Mouse (Mus musculus) cortical plate, adult 2 months (tissue): Measurements from ENCODE around the gene Fyb. TPM values are rescaled to one million over a fixed set of nuclear protein-coding genes. Genes with fewer than 3 reads are reported as not detected.

Experiments
- H3K27ac ChIP-seq: fragments of 200-500 bp; 2 replicates; pipeline ENCODE4 v1.5.1; 2012; ENCODE audit warnings: low read length, control low read depth, inconsistent platforms; ENCODE audit not compliant: insufficient read depth
- H3K4me1 ChIP-seq: fragments of 200-500 bp; 2 replicates; pipeline ENCODE4 v1.6.1; 2011; ENCODE audit warnings: low read length; ENCODE audit not compliant: control insufficient read depth, insufficient read depth
- H3K4me3 ChIP-seq: fragments of 200-500 bp; 2 replicates; pipeline ENCODE4 v1.5.1; 2011; ENCODE audit warnings: mild to moderate bottlenecking, low read length, control low read depth; ENCODE audit not compliant: insufficient read depth
- CTCF ChIP-seq: fragments of 200-500 bp; IDR thresholded peaks from 2 replicates; pipeline ENCODE4 v1.5.1; 2011; ENCODE audit warnings: mild to moderate bottlenecking, control low read depth, low read length; ENCODE audit not compliant: insufficient read depth; ENCODE audit errors: extremely low read depth
- POLR2A ChIP-seq: fragments of 200-500 bp; IDR thresholded peaks from 2 replicates; pipeline ENCODE4 v1.6.1; 2011; ENCODE audit warnings: mild to moderate bottlenecking, low read length, control low read depth; ENCODE audit not compliant: insufficient read depth; ENCODE audit errors: extremely low read depth
- polyA plus RNA-seq: library from polyadenylated mRNA; depleted of rRNA; stranded (reverse); fragments of >200 nt; gene quantifications from 2 replicates; pipeline ENCODE4 v1.2.3, GENCODE M21; 2012

Gene Fyb
- polyA plus RNA-seq, 1 experiment = 4.7 TPM

DNA sequence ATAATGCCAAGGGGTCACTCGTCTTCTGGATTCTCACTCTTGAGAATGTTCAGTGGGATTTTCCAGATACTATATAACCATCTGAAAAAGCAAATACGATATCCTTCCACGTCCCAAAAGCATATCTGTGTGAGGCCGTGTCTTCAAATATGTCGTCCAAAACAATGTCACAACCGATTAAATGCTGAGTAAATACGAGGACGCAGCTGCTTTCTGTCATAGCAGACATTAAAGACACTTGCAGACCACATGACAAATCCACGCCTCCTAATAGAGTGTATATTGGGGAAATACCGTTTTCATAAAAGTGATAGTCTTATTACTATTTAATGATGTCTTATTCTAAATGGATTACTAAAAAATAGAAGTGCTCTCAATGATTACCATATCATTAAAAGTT lies 38.0 kb downstream of the Fyb start:
- no peak for TF ChIP-seq CTCF
- no peak for TF ChIP-seq POLR2A
- H3K4me1 ChIP-seq = no peaks in the 10 kb centered on the region; the same call in 1 of the 2 replicates
- H3K27ac ChIP-seq = no peak overlapping the region
- H3K4me3 ChIP-seq = no peak overlapping the region

GRCm38 (mm10) chr15:6562161-6562560 lies 39.5 kb downstream of the Fyb start:
- TF ChIP-seq POLR2A (no peak), CTCF (no peak)
- H3K4me1 ChIP-seq = no peaks in the 10 kb centered on the region; the same call in 1 of the 2 replicates
- H3K4me3 ChIP-seq = no peak overlapping the region
- no peak overlapping the region for H3K27ac ChIP-seq

DNA sequence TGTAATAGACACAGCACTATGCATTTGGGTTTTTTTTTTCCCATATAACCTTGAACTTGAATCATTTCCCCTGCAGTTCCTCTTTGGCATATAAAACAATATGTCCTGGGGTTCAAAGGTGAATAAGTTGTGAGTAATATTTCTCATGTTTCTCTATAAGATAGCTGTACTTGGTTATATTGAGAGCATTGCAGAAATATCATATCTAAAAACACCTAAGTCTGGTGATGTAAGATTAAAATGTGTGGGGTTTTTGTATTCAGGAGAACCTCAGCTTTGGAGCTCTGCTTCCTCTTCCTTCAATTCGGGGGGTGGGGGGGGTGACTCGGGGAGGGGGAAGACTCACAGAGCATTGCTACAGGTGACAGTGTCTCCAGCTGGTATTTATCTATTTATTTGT lies 40.0 kb downstream of the Fyb start:
- TF ChIP-seq CTCF = no peak
- TF ChIP-seq POLR2A = no peak

GRCm38 (mm10) chr15:6564977-6565421 lies 42.3 kb downstream of the Fyb start:
- Histone ChIP-seq H3K4me1 (no peaks in the 10 kb centered on the region; the same call in 1 of the 2 replicates), H3K27ac (no peak overlapping the region), H3K4me3 (no peak overlapping the region)
- TF ChIP-seq POLR2A = no peak
- TF ChIP-seq CTCF = no peak

More for the DNA sequence above, 40.0 kb downstream of the Fyb start:
- Histone ChIP-seq H3K27ac (no peak overlapping the region), H3K4me1 (no peaks in the 10 kb centered on the region; the same call in 1 of the 2 replicates), H3K4me3 (no peak overlapping the region)

DNA sequence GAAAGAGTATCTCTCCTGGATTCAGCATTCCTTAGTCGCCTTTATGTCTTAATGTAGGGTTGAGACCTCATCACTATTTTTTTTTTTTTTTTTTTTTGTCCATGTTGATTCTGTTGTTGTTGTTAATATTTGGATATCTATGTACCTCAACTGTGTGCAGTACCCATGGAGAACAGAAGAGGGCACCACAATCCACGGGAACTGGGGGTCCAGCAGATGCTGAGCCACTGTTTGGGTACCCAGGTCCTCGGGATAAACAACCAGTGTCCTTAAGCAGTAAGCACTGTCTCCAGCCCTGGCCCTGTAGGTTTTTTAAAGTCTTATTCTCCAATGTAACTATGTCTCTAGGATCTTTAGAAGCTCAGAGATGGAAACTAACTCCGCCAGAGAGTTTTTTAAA lies 43.2 kb downstream of the Fyb start:
- H3K4me1 ChIP-seq = no peaks in the 10 kb centered on the region; the same call in 1 of the 2 replicates
- no peak overlapping the region for H3K4me3 ChIP-seq
- H3K27ac ChIP-seq = no peak overlapping the region
- no peak for TF ChIP-seq POLR2A
- TF ChIP-seq CTCF = no peak

- no peak overlapping the region for H3K4me3 ChIP-seq
- H3K4me1 ChIP-seq = no peaks in the 10 kb centered on the region; the same call in 1 of the 2 replicates
- no peak overlapping the region for H3K27ac ChIP-seq
- TF ChIP-seq POLR2A (no peak), CTCF (no peak)
These were observed 45.3 kb downstream of the Fyb start for GRCm38 (mm10) chr15:6567993-6568392.

GRCm38 (mm10) chr15:6568605-6569004 lies 46.0 kb downstream of the Fyb start:
- Histone ChIP-seq H3K27ac (no peak overlapping the region), H3K4me1 (no peaks in the 10 kb centered on the region; the same call in 1 of the 2 replicates), H3K4me3 (no peak overlapping the region)
- no peak for TF ChIP-seq POLR2A
- TF ChIP-seq CTCF = no peak

GRCm38 (mm10) chr15:6569074-6569473 lies 46.4 kb downstream of the Fyb start:
- TF ChIP-seq CTCF (no peak), POLR2A (no peak)
- H3K4me3 ChIP-seq = no peak overlapping the region
- no peaks in the 10 kb centered on the region; the same call in 1 of the 2 replicates for H3K4me1 ChIP-seq
- no peak overlapping the region for H3K27ac ChIP-seq

GRCm38 (mm10) chr15:6570164-6570861 lies 47.7 kb downstream of the Fyb start:
- TF ChIP-seq CTCF (no peak), POLR2A (no peak)
- H3K4me3 ChIP-seq = no peak overlapping the region
- no peaks in the 10 kb centered on the region for H3K4me1 ChIP-seq
- H3K27ac ChIP-seq = no peak overlapping the region

DNA sequence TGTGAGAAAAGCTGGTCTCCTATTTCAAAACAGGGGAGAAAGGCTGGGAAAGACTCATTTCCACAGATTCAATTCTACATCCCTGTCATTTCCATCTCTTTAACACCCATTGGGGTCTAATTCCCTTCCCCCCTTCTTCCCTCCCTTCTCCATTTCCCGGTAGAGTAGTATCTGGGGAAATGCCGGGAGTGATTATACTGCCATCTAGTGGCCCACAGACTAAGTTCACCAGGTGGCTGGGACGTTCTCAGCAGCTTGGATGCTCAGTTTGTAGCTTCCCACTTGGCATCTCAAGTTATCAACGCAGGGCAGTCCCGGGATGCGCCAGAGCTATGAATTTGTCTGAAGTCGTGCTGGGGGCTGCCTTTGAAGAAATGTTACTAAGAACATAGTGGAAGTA lies 48.2 kb downstream of the Fyb start:
- no peak overlapping the region for H3K4me3 ChIP-seq
- TF ChIP-seq CTCF (peak; percentile 86), POLR2A (no peak)
- no peak overlapping the region for H3K27ac ChIP-seq
- no peaks in the 10 kb centered on the region for H3K4me1 ChIP-seq
